Mouse (Mus musculus): Measurements from ENCODE around the gene Slc23a2. TPM values are rescaled to one million over a fixed set of nuclear protein-coding genes. Genes with fewer than 3 reads are reported as not detected.

Gene Slc23a2
- polyA plus RNA-seq, 1 experiment from 2014 or later: 7.7 TPM

DNA sequence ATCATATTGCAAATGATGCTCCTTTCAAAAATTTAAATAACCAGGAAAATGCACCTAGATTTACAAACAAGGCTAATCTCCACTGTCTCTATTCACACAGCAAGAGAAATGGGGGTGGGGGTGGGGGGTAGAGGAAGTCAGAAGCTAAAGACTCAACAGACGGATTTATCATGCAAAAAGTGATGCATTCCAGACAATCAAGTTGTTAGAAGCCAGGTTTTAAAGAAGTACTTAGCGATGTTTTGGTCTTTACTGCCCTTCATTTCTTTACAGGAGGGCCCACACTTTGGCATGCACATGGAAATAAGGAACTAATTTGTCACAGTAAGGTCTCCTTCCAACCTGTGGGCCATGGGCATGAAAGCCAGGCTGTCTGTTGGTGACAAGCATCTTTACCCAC, 11.5 kb downstream of the Slc23a2 start:
- H3K27ac ChIP-seq (replicated peaks; ENCODE audit: low read depth, low read length): no peak overlapping the region
- H3K4me3 ChIP-seq (ENCODE audit: low read depth, low read length): no peak overlapping the region
- no peaks in the 10 kb centered on the region for H3K4me1 ChIP-seq (ENCODE audit: control insufficient read depth, insufficient read depth, low read length)
- no peak overlapping the region for H3K4me2 ChIP-seq (ENCODE audit: low read depth, low read length)
- H3K9me3 ChIP-seq (replicated peaks; ENCODE audit: control insufficient read depth, low read length): no peaks in the 10 kb centered on the region
- DNase-seq (ENCODE audit: low spot score) (no peak), ATAC-seq (replicated peaks; ENCODE audit: insufficient number of reproducible peaks, low FRiP score, low TSS enrichment, low read depth) (no peak)
- H3K27me3 ChIP-seq (ENCODE audit: control insufficient read depth, insufficient read depth, low read length): no peaks in the 10 kb centered on the region
- H3K36me3 ChIP-seq (replicated peaks; ENCODE audit: control insufficient read depth, insufficient read depth, low read depth, low read length): no peaks in the 10 kb centered on the region
- WGBS: 21% methylated on average over 2 of the region's 2 CpGs
- no peak overlapping the region for H3K9ac ChIP-seq (replicated peaks; ENCODE audit: low read length)

DNA sequence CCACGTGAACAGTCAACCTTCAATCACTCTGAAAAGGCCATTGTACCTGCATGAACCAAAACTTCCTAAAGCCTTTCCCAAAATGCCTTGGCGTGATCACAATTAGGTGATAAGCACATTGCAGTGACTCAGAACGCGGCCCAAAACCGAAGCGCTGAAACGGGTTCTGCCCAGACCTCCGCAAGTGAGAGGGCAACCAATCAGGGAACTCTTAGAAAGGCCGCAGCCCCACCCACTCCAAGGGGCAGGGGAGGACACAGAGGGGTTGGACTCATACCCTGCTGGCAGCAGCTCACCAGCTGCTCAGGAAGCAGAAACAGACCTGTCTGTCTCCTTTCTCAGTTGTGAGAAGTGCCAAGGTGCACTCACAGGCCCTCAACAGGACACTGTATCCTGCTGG, 13.6 kb downstream of the Slc23a2 start:
- DNase-seq (ENCODE audit: low spot score): peak; percentile 49
- Histone ChIP-seq H3K36me3 (replicated peaks; ENCODE audit: control insufficient read depth, insufficient read depth, low read depth, low read length) (no peaks in the 10 kb centered on the region), H3K27me3 (ENCODE audit: control insufficient read depth, insufficient read depth, low read length) (no peaks in the 10 kb centered on the region), H3K9ac (replicated peaks; ENCODE audit: low read length) (no peak overlapping the region), H3K4me1 (ENCODE audit: control insufficient read depth, insufficient read depth, low read length) (no peaks in the 10 kb centered on the region), H3K4me3 (ENCODE audit: low read depth, low read length) (no peak overlapping the region), H3K27ac (replicated peaks; ENCODE audit: low read depth, low read length) (no peak overlapping the region), H3K9me3 (replicated peaks; ENCODE audit: control insufficient read depth, low read length) (no peaks in the 10 kb centered on the region), H3K4me2 (ENCODE audit: low read depth, low read length) (peak overlapping the region; percentile 14; the same call in 1 of the 2 replicates)
- under 1% methylated on average over 9 of the region's 9 CpGs for WGBS
- no peak for ATAC-seq (replicated peaks; ENCODE audit: insufficient number of reproducible peaks, low FRiP score, low TSS enrichment, low read depth)

DNA sequence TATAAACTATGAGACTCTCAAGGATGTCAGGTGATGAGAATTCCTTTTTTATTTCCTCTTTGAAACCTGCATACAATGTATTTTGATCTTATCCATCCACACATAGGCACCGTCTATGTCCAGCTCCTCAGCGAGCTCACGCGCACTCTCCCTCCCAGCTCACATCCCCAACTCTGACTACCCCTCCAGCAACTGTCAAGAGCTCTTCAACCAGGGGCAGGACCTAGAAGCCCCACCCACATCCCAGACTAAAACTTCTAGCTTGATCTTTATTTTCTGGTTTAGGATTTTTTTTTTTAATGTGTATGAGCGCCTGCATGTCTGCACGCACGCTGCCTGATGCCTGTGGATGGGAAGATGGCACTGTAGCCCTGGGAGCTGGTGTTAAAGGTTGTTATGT, 14.9 kb downstream of the Slc23a2 start:
- Histone ChIP-seq H3K36me3 (replicated peaks; ENCODE audit: control insufficient read depth, insufficient read depth, low read depth, low read length) (no peaks in the 10 kb centered on the region), H3K4me1 (ENCODE audit: control insufficient read depth, insufficient read depth, low read length) (no peaks in the 10 kb centered on the region), H3K27me3 (ENCODE audit: control insufficient read depth, insufficient read depth, low read length) (no peaks in the 10 kb centered on the region), H3K27ac (replicated peaks; ENCODE audit: low read depth, low read length) (no peak overlapping the region), H3K9me3 (replicated peaks; ENCODE audit: control insufficient read depth, low read length) (no peaks in the 10 kb centered on the region), H3K4me3 (ENCODE audit: low read depth, low read length) (no peak overlapping the region), H3K9ac (replicated peaks; ENCODE audit: low read length) (no peak overlapping the region), H3K4me2 (ENCODE audit: low read depth, low read length) (no peak overlapping the region)
- 89% methylated on average over 7 of the region's 7 CpGs for WGBS
- ATAC-seq (replicated peaks; ENCODE audit: insufficient number of reproducible peaks, low FRiP score, low TSS enrichment, low read depth) (no peak), DNase-seq (ENCODE audit: low spot score) (no peak)

DNA sequence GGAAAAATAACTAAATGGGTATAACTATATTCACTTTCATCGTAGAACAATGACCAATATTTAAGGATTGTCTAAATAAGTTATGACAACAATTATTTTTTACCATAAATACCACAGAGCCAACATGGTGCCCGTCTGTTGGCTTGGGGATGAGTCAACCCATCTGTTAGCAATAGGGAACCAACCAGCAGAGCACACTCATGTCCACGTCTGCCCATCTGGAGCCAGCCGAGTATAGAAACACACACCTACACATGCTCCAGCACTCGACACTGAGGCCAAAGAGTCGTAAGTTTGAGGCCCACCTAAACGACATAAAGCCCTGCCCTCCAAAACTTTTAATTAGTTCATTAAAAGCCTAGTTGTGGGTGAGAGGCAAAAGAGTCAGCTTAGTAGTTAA, 15.7 kb downstream of the Slc23a2 start:
- Histone ChIP-seq H3K4me3 (ENCODE audit: low read depth, low read length) (no peak overlapping the region), H3K4me1 (ENCODE audit: control insufficient read depth, insufficient read depth, low read length) (no peaks in the 10 kb centered on the region), H3K4me2 (ENCODE audit: low read depth, low read length) (no peak overlapping the region), H3K9ac (replicated peaks; ENCODE audit: low read length) (no peak overlapping the region), H3K9me3 (replicated peaks; ENCODE audit: control insufficient read depth, low read length) (no peaks in the 10 kb centered on the region), H3K36me3 (replicated peaks; ENCODE audit: control insufficient read depth, insufficient read depth, low read depth, low read length) (no peaks in the 10 kb centered on the region), H3K27me3 (ENCODE audit: control insufficient read depth, insufficient read depth, low read length) (no peaks in the 10 kb centered on the region), H3K27ac (replicated peaks; ENCODE audit: low read depth, low read length) (no peak overlapping the region)
- 92% methylated on average over 7 of the region's 7 CpGs for WGBS
- DNase-seq (ENCODE audit: low spot score): no peak
- no peak for ATAC-seq (replicated peaks; ENCODE audit: insufficient number of reproducible peaks, low FRiP score, low TSS enrichment, low read depth)

DNA sequence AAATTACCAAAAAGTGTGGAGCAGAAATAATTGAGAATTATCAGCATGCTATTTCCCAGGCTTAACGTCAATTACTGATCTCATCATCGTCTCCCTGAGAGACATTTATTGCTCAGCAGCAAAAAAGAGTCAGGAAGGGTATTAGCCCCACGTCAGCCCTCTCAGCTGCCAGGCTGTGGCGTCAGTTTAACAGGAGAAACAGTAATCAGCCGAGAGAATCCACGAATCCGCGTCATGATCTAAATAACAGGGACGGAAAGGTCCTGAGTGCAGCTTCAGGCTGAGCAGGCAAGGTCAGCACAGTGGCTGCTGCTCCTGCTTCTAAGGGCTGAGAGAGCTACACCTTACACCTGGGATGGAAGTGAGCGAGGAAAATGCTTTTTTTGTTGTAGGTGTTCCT, 17.0 kb downstream of the Slc23a2 start:
- Histone ChIP-seq H3K9me3 (replicated peaks; ENCODE audit: control insufficient read depth, low read length) (no peaks in the 10 kb centered on the region), H3K4me3 (ENCODE audit: low read depth, low read length) (no peak overlapping the region), H3K4me2 (ENCODE audit: low read depth, low read length) (no peak overlapping the region), H3K4me1 (ENCODE audit: control insufficient read depth, insufficient read depth, low read length) (no peaks in the 10 kb centered on the region), H3K27me3 (ENCODE audit: control insufficient read depth, insufficient read depth, low read length) (no peaks in the 10 kb centered on the region), H3K9ac (replicated peaks; ENCODE audit: low read length) (no peak overlapping the region), H3K27ac (replicated peaks; ENCODE audit: low read depth, low read length) (no peak overlapping the region), H3K36me3 (replicated peaks; ENCODE audit: control insufficient read depth, insufficient read depth, low read depth, low read length) (no peaks in the 10 kb centered on the region)
- ATAC-seq (replicated peaks; ENCODE audit: insufficient number of reproducible peaks, low FRiP score, low TSS enrichment, low read depth): no peak
- 60% methylated on average over 10 of the region's 10 CpGs for WGBS
- DNase-seq (ENCODE audit: low spot score): no peak

DNA sequence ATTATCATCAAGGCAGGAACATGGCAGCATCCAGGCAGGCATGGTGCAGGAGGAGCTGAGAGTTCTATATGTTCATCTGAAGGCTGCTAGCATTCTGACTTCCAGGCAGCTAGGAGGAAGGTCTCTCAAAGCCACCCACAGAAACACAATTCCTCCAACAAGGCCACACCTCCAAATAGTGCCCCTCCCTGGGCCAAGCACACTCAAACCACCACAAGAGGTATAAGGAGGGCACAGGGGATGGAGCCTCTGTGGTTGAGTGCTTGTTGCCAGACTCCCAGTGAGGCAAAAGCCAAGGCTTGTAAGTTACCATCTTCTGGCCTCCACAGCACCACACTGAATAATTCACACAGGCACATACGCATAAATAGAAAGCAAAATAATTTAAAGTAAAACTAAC, 18.6 kb downstream of the Slc23a2 start:
- no peaks in the 10 kb centered on the region for H3K4me1 ChIP-seq (ENCODE audit: control insufficient read depth, insufficient read depth, low read length)
- 94% methylated on average over 1 of the region's 1 CpGs for WGBS
- no peak overlapping the region for H3K27ac ChIP-seq (replicated peaks; ENCODE audit: low read depth, low read length)
- no peak for ATAC-seq (replicated peaks; ENCODE audit: insufficient number of reproducible peaks, low FRiP score, low TSS enrichment, low read depth)
- no peaks in the 10 kb centered on the region for H3K9me3 ChIP-seq (replicated peaks; ENCODE audit: control insufficient read depth, low read length)
- H3K4me3 ChIP-seq (ENCODE audit: low read depth, low read length): no peak overlapping the region
- H3K9ac ChIP-seq (replicated peaks; ENCODE audit: low read length): no peak overlapping the region
- H3K27me3 ChIP-seq (ENCODE audit: control insufficient read depth, insufficient read depth, low read length): no peaks in the 10 kb centered on the region
- DNase-seq (ENCODE audit: low spot score): no peak
- no peak overlapping the region for H3K4me2 ChIP-seq (ENCODE audit: low read depth, low read length)
- H3K36me3 ChIP-seq (replicated peaks; ENCODE audit: control insufficient read depth, insufficient read depth, low read depth, low read length): no peaks in the 10 kb centered on the region

DNA sequence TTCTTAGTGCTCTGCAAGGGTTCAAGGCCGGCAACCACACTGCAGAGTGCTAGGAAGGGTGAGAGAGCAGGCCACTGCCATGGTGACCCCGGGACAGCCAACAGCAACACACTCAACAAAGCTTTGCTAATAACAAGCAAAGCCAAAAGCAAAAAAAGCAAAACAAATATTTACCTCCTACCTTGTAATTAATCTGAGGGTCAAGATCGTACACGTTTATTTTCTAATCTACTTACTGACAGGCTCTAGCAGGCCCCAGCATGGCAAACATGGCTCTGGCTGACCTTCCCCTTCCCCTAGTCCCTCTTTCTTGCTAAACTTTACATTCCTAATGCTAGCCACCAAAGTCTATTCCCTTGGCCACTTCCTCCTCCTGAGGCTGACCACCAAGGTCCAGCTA, 21.8 kb downstream of the Slc23a2 start:
- WGBS: 85% methylated on average over 4 of the region's 4 CpGs
- no peaks in the 10 kb centered on the region for H3K27me3 ChIP-seq (ENCODE audit: control insufficient read depth, insufficient read depth, low read length)
- no peak for DNase-seq (ENCODE audit: low spot score)

DNA sequence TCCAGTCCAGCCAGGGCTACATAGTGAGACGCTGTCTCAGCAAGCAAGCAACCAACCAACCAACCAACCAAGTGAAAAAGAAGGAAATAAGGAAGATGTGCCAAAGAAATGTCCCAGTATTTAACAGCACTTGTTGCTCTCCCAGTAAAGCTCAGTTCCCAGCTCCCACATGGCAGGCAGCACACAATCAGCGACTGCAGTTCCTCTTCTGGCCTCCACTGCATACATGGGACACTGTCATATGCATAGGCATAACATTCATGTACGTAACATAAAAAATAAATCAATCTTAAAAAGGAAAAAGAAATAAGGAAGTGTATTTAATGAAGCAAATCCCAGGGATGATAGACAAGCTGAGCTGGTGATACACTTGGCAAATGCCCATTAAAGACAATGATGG, 23.9 kb downstream of the Slc23a2 start:
- no peak overlapping the region for H3K27ac ChIP-seq (replicated peaks; ENCODE audit: low read depth, low read length)
- no peaks in the 10 kb centered on the region for H3K4me1 ChIP-seq (ENCODE audit: control insufficient read depth, insufficient read depth, low read length)
- WGBS: 83% methylated on average over 3 of the region's 3 CpGs
- H3K36me3 ChIP-seq (replicated peaks; ENCODE audit: control insufficient read depth, insufficient read depth, low read depth, low read length): no peaks in the 10 kb centered on the region
- H3K4me3 ChIP-seq (ENCODE audit: low read depth, low read length): no peak overlapping the region
- DNase-seq (ENCODE audit: low spot score) (no peak), ATAC-seq (replicated peaks; ENCODE audit: insufficient number of reproducible peaks, low FRiP score, low TSS enrichment, low read depth) (no peak)
- H3K27me3 ChIP-seq (ENCODE audit: control insufficient read depth, insufficient read depth, low read length): no peaks in the 10 kb centered on the region
- no peaks in the 10 kb centered on the region for H3K9me3 ChIP-seq (replicated peaks; ENCODE audit: control insufficient read depth, low read length)
- H3K9ac ChIP-seq (replicated peaks; ENCODE audit: low read length): no peak overlapping the region
- no peak overlapping the region for H3K4me2 ChIP-seq (ENCODE audit: low read depth, low read length)

More for the DNA sequence above, 21.8 kb downstream of the Slc23a2 start:
- Histone ChIP-seq H3K27ac (replicated peaks; ENCODE audit: low read depth, low read length) (no peak overlapping the region), H3K4me2 (ENCODE audit: low read depth, low read length) (no peak overlapping the region), H3K36me3 (replicated peaks; ENCODE audit: control insufficient read depth, insufficient read depth, low read depth, low read length) (no peaks in the 10 kb centered on the region), H3K4me3 (ENCODE audit: low read depth, low read length) (no peak overlapping the region), H3K9ac (replicated peaks; ENCODE audit: low read length) (no peak overlapping the region), H3K9me3 (replicated peaks; ENCODE audit: control insufficient read depth, low read length) (no peaks in the 10 kb centered on the region), H3K4me1 (ENCODE audit: control insufficient read depth, insufficient read depth, low read length) (no peaks in the 10 kb centered on the region)
- no peak for ATAC-seq (replicated peaks; ENCODE audit: insufficient number of reproducible peaks, low FRiP score, low TSS enrichment, low read depth)

All from embryonic facial prominence, embryonic 11.5 days (tissue).